Mouse (Mus musculus) kidney, postnatal 14 days (tissue): ENCODE measurements around the gene Shisa9.
"Not testable (repeated sequence)": the region's sequence is repeated elsewhere in the genome, so short reads cannot be mapped to it uniquely, and the experiment has no call there.

Experiments
- DNase-seq: peaks from one replicate; pipeline ENCODE4 v3.0.0; 2022; ENCODE audit warnings: mixed read lengths

Gene Shisa9

DNA sequence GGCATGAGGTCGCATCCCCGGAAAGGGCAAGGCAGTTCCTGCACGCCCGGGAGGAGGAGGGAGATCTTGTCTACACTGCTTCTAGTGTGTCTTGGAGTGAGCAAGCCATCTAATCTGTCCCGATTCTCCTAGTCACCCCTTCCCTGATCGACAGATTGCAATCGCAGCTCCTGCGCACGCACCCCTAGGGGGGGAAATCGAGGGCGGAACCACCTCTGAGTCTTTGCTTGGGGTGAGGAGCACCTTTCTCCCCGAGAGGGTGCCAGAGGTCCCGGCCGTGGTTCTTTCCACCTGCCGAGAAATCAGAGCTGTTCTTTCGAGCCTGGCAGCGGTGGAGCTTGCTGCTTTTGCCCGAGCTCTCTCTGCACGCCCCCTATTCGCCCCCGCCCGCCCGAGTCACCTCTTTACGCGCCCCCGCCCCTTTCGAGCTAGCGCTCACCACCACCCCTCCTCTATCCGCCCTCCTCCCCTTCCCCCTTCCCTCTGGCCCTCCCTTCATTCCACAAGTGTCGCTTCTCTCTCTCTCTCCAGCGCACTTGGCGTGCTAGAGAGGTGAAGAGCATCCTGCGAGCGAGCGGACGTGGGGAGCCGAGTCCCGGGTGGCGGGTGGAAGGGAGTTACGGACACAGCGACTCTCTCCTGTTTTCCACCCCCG, at the start of gene Shisa9:
Gene Shisa9 (plus strand): TSS at position 498 of the 655 bp plus-strand sequence.
- DNase-seq: peak; percentile 3

DNA sequence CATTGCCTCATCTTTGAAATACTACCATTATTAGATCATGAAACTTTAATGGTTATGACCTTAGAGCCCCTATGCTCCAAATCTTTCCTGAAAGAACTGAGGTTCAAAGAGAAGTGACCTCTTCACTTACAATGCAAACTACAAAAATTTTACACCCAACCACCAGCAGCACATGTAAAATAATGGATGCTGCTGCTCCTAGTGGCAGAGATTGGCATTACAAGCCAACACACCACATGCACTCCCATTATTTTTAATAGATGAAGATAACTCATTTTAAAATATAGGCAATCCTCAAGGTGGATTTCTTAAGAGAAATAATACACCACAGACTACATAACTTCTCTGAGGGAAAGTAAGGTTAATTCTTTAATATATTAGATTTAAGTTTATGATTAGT, 43.4 kb upstream of the Shisa9 start:
- DNase-seq: peak; percentile 60

DNA sequence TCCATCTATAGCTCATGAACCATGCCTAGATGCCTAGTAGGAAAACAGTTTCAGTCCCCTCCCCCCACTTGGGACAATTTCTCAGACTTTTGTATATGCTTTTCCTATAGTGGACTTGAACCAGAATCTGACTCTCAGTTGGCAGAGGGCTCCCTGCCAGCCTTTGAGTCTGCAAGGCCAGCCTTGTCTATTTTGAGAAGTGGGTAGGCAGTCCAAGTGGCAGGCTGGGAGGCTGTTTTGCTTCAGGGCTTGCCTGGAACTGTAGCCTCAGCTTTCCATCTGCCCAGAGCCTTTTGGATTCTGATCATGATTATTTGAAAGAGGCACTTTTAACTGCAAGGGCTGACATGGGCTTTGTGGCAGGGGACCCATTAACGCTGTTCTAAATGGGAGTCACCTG, 23.2 kb upstream of the Shisa9 start:
- DNase-seq: no peak

DNA sequence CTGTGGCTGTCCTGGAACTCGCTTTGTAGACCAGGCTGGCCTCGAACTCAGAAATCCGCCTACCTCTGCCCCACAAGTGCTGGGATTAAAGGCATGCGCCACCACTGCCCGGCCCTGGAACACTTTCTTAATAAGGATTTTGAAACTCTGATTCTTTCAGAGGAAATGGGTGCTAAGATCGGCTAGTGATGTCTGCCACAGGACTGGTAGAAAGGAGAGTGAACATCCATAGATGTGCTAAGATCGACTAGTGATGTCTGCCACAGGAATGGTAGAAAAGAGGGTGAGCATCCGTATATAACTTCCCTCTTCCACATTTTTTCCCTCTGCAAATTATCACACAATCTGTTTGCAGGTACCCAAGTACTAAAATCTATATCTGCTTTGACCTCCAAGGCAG, 17.9 kb upstream of the Shisa9 start:
- no peak for DNase-seq

DNA sequence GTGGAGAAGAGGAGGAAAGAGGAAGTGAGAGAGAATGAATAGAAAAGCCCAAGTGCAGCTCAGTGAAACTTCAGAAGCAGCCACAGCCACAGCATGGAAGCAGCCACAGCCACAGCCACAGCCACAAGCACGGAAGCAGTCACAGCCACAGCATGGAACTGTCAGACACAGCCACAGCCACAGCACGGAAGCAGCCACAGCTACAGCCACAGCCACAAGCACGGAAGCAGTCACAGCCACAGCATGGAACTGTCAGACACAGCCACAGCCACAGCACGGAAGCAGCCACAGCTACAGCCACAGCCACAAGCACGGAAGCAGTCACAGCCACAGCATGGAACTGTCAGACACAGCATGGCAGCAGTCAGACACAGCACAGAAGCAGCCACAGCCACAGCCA, 17.1 kb upstream of the Shisa9 start:
- DNase-seq: not testable (repeated sequence)

DNA sequence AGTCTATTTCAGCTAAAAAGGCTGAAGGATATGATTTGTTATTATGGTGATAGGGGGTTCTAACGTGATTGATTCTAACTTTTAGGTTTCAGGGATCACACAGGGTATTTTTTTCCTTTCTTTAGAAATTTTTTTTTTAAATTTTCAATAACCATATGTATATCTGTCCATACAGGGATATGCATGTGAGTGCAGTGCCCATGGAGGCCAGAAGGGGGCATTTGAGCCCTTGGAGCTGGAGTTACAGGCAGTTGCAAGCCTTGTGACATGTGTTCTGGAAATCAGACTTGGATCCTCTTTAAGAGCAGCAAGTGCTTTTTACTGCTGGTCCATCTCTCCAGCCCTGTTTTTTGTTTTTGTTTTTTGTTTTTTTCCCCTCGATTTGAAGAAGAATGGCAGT, 16.3 kb upstream of the Shisa9 start:
- DNase-seq: no peak

DNA sequence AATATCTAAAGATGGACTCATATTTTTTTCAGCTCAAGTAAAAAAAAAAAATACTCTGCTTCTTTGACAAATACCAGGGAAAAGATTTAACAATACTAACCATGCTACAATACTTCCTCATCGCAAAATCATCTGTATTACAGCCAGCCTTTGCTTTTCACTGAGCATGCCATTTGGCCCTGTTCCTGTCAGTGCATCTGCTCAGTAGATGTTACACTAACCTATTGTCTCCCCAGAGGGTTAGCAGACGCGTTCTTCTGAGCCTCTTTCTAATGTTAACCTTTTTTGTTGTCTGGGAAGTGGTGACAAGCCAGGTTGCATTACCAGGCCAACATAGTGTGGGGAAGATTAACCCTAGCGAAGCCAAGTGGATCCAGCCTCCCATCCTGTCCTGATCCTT, 10.2 kb upstream of the Shisa9 start:
- no peak for DNase-seq

DNA sequence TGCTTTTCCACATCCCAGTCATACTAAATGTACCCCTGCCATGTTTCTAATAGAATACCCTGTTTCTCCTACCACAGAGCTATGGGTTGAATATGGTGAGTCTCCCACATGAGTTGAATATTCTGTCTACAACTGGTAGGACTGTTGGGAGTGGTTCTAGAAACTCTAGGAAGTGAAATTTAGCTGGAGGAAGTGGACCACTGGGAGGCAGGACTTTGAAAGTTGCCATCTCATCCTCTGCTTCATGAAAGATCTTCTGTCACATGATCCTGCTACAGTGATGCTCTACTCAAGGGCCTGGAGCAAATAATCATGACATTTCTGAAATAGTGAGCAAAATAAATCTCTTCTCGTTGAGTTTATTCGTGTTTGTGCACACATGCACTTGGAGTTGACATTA, 7.2 kb upstream of the Shisa9 start:
- DNase-seq: no peak

DNA sequence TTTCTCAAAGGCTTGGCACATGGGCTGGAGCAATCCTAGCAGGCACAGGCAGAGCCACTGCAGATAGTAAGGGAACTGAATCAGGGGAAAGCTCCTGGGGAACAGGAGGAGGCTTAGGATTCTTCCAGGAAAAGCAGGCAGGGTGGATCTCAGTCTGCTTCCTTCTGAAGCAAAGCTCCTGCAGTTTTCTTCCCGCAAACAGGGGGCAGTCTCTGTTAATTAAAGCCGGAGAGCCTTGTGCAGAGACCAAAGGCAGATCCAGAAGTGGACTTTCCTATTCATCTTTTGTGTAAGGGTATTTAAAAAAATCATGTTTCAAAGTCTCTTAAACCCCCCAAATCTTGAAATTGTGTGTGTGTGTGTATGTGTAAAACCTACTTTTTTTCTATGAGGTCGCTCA, 3.1 kb upstream of the Shisa9 start:
- peak; percentile 32 for DNase-seq

DNA sequence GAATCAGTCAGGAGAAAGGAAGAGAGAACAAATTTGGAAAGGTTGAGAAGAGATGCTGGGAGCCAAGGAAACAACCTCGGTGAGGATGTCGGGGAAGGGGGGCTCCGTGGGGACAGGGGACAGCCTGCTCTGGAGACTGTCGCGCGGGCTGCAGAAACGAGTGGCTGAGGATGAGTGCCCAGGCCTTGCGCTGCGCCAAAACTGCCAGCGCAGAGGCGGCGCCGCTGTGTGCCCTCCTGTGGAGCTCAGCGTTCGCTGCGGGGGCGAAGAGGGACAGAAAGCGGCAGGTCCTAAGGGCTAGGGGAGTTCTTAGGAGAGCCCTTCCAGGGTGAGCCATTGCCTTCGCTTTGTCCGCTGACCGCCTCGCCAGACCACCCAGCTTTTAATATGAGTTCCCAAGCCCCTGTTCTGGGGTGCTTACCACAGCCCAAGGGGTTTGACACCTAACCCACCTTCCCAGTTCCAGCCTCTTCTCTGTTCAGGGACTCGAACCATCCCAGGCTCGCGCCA, 752 bp upstream of the Shisa9 start:
- DNase-seq: no peak

DNA sequence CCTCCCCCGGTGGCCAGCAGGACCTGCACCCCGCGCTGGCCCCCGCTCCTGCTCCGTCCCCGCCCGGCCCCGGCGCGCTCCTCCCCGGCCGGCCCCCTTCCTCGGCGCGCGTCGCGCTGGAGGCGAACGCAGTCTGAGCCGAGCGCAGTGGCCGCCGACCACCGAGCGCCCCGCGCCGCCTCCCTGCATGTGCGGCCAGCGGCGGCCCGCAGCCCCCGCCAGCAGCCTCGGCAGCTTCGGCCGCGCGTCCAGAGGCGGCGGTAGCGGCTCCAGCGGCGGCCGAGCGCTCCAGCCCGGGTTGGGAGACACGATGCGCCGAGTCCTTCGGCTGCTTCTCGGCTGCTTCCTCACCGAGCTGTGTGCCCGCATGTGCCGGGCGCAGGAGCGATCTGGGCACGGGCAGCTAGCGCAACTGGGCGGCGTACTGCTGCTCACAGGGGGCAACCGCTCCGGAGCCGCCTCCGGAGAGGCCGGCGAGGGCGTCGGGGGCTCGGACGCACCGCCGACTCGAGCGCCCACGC, 418 bp downstream of the Shisa9 start:
- DNase-seq: peak; percentile 15

DNA sequence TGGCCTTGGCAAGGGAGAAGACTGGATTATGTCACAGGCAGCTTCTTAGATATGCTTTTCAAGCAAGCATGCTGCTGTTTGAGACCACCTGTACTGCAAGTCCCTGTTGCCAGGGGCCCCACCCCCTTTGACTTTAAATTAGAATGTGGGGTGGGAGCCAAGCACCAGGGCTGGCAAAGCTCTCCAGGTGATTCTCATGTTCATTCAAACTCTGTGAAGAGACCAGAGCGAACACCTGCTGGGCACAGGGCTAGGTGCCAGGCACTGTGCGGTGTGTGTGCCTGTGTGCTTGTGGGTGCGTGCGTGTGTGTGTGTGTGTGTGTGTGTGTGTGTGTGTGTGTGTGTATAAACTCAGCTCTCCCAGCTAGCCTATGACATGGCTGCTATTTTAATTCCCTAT, 3.1 kb downstream of the Shisa9 start:
- no peak for DNase-seq

DNA sequence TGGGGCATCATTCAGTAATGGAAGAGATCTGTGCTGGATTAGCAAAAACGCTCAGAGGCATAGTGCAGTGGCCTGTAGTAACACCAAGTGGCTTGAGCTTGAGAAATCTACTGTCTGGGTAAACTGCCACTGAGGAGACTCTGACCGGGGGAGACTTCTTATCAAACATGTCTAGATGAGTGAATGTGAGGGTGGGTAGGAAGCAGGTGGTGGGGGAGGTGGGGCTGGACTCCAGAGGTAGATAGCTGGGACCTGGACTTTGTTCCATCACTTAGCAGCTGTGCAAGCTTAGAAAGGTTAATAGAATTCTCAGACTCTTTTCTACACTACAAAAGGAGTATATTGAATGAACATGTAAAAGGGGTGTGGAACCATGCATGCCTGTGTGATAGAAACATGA, 21.3 kb downstream of the Shisa9 start:
- DNase-seq: no peak

DNA sequence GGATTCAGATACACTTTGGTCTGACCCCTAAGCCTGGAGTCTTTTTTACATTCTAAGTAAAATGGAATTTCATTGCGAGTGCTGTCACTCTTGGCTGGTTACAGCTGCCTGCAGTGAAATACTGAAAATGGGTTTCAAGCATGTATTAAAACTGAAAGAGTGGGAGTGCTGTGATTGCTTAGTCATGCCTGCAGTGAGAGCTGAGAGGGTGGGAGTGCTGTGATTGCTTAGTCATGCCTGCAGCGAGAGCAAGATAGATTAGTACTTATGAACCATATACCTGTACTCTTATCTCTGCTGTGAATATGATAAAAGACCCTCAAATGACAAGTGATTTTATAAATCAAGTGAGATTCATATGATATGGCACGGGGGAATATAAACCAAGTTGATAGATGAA, 26.2 kb downstream of the Shisa9 start:
- no peak for DNase-seq

DNA sequence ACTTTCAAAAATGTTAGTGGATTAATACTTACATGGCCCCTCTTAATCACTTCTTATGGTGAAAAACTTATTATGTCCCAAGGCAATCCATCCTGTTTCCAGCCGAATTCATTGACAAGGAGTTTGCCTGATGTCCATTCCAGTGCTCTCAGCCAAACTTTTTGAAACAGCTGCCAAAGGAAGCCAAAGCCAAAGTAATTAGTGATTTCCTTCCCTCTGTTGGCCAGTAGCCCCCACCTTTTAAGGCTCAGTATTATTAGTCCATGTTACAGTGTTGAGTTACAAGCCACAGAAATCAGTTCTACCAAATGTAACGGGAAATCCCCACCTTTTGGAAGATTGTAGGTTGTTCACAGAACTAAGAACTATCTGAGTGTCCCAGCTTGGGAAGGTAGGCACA, 28.8 kb downstream of the Shisa9 start:
- peak; percentile 5 for DNase-seq

DNA sequence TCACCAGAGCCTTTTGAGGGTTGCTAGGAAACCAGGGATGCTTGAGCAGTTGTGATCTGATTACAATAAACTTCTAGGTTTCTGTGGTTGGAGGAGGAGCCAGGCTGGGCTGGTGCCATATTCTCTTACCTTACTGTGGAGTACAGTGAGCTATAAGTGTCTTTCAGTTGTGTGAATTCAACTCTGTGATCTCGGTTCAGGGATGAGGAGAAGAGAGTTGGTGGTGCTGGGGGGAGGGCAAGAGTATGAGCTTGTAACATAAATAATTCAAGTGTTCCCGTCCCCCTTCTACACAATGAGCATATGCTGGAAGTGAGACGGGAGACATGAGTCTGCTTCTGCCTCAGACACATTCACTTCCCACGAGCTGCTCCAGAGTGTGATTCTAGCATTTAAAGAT, 30.6 kb downstream of the Shisa9 start:
- DNase-seq: no peak

DNA sequence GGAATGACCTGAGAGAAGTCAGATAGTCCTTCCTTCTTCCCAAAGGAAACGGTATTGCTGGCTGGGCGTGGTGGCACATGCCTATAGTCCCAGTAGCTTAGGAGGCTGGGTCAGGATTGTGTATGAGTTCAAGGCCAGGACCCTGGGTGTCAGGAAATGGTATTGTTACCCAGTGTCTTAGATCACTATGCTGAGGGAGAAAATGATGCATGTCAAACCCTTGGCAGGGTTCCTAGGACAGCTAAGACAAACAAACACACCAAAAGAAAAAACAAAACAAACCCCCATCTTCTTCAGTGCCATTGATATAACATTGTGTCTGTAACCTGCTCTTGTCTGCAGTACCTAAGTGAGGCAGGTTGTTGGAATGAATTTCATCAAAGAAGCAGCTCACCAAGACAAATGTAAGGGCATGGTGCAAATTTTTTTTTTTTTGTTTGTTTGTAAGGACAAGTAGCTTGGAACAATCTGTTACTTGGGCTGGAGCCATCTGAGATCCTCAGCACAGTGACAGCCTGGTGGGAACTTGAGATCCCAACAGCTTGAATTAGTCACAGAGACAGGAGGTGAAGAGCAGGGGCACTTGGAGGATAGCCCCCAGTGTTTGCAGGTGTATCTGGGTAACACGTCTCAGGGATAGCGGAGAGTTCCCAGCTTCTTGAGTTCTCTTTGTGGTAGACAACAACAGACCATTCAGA, 34.2 kb downstream of the Shisa9 start:
- peak; percentile 14 for DNase-seq

DNA sequence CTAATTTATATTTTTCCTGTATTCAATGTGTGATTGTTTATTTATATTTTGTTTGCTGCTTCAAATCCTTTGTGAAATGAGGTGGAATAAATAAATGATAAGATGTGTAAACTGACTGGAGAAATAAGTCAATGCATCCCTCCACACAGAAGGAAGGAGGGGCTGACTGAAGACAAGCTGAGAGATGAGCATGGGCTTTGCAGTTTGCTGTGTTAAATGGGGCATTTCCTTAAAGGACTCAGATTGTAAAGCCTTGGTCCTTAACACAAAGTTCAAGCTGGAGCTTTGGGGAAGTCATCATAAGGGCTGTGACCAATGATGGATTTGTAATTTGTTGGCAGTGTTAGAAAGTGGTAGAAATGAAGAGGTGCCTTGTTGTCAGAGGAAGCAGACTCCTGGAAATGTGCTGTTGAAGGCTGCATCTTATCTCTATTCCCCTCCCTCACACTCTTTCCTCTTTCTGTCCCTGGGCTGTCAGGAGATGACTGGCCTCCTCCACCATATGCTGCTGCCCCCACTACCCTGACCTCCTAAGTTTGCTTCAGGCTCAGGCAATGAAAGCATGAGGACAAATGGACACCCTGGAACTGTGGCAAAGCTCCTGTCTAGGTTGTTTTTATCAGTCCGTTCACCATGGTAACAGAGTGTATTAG, 36.3 kb downstream of the Shisa9 start:
- DNase-seq: no peak

DNA sequence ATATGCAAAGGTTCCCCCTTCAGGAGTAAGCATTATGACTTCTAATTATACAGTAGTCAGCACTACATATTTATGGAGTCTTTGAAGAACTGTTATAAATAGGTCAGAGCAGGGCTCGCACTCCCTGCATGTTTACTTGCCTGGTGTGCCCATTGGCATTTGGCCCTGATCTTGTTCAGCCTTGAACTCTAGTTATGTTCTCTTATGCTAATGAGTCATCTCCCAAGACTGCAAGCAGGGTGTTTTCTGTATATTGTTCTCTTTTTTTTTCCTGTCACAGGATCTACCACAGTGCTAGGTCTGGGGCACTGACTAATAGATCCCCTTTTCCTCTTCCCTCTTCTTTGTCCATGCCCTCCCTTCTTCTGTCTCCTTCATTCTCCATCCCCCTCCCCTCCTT, 48.5 kb downstream of the Shisa9 start:
- DNase-seq: no peak

DNA sequence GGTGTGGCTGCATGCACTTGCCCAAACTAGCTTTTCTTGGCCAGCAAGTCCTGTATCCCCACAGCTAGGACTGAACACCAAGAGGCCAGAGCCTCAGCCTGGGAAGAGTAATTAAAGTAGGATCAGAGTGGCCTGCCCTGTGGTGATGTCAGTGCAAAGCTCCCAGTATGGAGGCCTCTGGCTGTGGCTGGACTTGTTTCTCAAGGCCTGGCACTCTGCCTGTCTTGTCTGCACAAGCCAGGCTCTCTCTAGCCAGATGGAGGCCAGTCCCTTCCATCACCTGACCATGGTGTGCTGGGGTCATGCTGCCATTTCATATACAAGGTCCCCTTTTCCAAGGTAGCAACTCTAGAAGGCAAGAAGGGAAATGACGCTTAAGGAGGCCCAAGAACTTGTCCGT, 51.0 kb downstream of the Shisa9 start:
- no peak for DNase-seq

DNA sequence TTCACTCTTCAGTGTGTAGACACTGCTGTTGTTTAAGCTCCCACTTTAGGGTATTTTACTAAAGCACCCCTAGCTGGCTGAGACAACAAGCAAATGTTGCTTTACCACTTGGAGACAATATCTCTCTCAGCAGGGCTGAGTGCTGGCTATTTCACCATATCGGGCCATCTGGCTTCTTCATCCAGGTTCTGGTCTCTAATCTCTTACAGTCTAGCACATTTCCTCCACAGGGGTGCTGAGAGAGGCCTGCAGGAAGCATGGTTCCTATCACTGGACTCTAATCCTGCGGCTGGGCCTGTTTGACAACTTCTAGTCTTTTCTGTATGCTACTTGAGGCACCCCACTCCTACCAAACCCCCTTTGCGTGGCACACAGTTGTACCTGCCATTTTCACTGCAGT, 51.7 kb downstream of the Shisa9 start:
- no peak for DNase-seq

DNA sequence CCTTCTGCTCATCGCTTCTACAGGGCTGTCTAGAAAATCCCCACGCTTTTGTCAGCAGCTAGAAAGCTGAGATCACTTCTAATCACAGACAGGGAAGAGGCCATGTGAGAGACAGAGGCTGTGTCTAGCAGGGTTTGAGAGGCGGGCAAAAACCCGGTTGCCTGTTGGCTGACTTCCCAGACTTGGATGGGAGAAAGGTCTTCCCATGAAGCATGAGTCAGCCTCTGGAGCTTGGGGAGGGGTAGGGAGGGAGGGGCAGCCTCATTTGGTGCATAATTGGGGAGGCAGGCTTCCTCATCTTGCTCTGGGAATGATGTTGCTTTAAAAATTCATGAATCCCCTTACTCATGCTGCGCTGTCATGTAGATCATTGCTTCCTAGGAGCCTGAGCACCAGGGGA, 57.0 kb downstream of the Shisa9 start:
- peak; percentile 36 for DNase-seq

DNA sequence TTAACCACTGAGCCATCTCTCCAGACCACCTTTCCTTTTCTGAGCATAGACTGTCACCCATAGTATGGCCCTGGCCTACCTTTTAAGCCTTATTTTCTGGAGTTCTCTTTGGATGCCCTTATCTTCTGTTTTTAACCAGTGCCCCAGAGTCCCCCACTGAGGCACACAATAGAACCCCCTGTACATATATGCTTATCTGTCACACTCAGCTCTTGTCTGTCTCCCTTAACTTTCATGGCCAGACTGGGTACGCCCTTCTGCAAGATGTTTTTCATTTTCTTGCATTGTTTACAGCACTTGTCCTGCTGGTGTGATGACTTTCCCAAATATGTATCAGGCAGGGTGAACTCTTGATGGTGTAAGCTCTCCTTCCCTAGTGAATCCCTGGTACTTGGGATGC, 68.1 kb downstream of the Shisa9 start:
- DNase-seq: no peak

DNA sequence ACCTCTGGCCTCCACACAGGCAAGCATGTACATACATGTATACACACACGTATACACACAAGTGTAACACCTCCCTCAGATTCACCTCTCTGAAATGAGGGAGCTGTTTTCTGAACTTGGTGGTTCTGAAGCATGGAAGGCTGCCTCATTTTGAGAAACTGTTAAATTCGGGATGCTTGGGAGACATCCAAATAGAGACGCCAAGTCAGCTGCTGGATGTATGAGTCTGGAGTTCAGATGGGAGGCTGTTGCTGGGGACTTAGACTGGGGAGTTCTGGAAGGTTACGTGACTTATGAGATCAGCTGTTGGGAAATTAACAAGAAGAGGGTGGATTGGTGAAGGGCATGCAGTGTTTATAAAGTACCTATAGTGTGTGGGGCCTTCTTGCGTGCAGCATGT, 88.7 kb downstream of the Shisa9 start:
- no peak for DNase-seq
